Mouse (Mus musculus): ENCODE measurements around the gene Deup1. TPM values are rescaled to one million over a fixed set of nuclear protein-coding genes. Genes with fewer than 3 reads are reported as not detected.

The Deup1 gene
- total RNA-seq, 2 experiments from 2014 or later = not detected

Other genes with a start within 250 kb of the Deup1 start
- 3.6 and 9.6 TPM in 2 replicates for gene Smco4, start 134.5 kb downstream of the Deup1 start, total RNA-seq (2015; ENCODE audit: low replicate concordance)
- 0.23 and 0.39 TPM in 2 replicates for gene Smco4, start 134.5 kb downstream of the Deup1 start, total RNA-seq (2017; ENCODE audit: low replicate concordance)
- 5.4 and 11.5 TPM in 2 replicates for gene Slc36a4, start 81.8 kb upstream of the Deup1 start, total RNA-seq (2015; ENCODE audit: low replicate concordance)
- gene Slc36a4, start 81.8 kb upstream of the Deup1 start, total RNA-seq (2017; ENCODE audit: low replicate concordance) = 0.90 and 1.6 TPM in 2 replicates
- gene Mtnr1b, start 246.6 kb upstream of the Deup1 start, total RNA-seq (2015; ENCODE audit: low replicate concordance) = not detected in 2 replicates
- gene Mtnr1b, start 246.6 kb upstream of the Deup1 start, total RNA-seq (2017; ENCODE audit: low replicate concordance) = not detected in 2 replicates